Mouse (Mus musculus): ENCODE results near the gene Rtel1. TPM values are rescaled to one million over a fixed set of nuclear protein-coding genes. Genes with fewer than 3 reads are reported as not detected.

The Rtel1 gene
- total RNA-seq, 2 experiments from 2014 or later = 41.9 to 78.0 TPM

DNA sequence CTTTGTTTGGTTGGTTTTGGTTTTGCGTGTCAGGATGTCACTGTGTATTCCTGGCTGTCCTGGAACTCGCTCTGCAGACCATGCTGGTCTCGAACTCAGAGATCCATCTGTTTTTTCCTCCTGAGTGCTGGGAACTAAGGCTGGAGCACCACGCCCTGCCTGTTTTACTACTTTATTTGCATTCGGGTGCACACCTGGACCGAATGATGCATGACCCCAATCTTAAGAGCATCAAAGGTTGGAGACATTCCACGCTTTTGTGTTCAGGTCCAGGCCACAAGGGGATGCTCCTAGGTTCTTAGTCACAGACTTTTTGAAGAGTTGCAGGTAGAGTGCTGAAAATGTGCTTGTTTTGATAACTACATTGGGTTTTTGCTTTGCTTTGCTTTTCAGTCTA lies 562 bp downstream of the Rtel1 start:
- no peak for ATAC-seq (replicated peaks; ENCODE audit: poor library complexity)

- no peak for ATAC-seq (replicated peaks; ENCODE audit: poor library complexity)
Measured at GRCm38 (mm10) chr2:181322136-181322535, 2.6 kb downstream of the Rtel1 start.

GRCm38 (mm10) chr2:181326098-181326497 lies 6.6 kb downstream of the Rtel1 start:
- no peak for ATAC-seq (replicated peaks; ENCODE audit: poor library complexity)

DNA sequence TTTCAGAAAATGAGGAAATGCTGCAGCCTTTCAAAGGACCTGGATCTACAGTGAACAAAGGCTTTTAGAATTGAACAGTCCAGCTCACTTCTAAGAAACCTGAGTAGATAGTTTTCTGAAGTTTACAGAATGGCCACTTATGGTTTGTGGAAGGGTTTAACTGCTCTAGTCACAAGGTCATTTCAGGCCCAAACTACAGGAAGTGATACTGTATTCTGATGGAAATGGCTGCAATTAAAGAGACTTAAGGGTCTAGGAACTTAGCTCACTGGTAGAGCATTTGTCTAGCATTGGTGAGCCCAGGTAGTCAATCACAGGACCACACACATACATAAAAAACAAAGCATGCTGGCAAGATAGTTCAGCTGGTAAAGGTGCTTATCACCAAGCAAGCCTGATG lies 13.0 kb downstream of the Rtel1 start:
- ATAC-seq (replicated peaks; ENCODE audit: poor library complexity) = no peak

DNA sequence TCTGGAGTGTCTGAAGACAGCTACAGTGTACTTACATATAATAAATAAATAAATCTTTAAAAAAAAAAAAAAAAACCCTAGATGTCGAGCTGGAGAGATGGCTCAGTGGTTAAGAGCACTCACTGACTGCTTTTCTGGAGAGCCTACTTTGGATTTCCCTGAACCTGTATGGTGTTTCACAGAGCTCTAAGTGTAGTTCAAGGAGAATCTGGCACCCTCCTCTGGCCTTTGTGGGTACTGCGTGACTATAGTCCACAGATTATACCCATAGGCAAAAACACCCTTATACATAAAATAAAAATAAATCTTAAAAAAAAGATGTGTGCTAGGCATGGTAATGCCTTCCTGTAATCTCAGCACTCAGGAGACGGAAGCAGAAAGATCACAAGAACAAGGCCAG lies 14.5 kb downstream of the Rtel1 start:
- peak; percentile 99 for ATAC-seq (replicated peaks; ENCODE audit: poor library complexity)

- ATAC-seq (replicated peaks; ENCODE audit: poor library complexity) = no peak
Measured at GRCm38 (mm10) chr2:181340426-181340825, 20.9 kb downstream of the Rtel1 start.

DNA sequence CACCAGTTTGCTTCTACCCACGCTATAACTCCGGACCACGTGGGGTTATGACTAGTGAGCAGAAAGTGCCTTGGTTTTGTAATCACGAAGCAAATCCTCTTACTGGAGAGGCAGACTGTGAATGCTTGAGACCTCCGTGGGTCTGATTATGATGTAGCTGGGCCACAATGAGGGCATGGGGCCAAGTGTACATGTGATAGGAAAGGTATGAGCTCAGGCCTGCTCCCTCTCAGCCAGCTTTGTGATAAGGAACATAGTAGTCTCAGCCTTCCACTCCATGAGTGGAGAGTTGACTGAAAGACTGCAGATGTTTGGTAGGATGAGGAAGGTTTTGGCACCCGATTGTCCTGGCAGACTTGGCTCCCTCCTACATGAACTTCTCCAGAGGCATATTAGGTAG lies 23.2 kb downstream of the Rtel1 start:
- no peak for ATAC-seq (replicated peaks; ENCODE audit: poor library complexity)

- ATAC-seq (replicated peaks; ENCODE audit: poor library complexity) = no peak
Measured at GRCm38 (mm10) chr2:181356780-181357179, 37.2 kb downstream of the Rtel1 start.

DNA sequence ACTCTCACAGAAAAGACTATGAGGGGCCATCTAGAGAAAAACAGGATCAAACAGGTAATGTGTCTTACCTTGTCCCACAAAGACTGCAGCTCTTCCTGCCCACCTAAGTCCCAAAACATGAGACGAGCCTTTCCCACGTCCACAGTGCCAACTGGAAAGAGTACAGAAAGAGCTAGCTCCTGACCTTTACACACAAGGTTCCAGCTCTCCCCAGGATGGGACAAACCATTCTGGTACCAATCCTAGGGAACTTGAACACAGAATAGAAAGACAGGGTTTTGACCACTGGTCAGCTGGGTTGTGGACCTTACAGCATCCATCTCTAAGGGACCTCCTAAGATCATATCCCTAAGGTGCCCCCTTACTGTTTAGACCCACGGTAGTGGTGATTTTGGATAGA lies 44.4 kb downstream of the Rtel1 start:
- ATAC-seq (replicated peaks; ENCODE audit: poor library complexity) = no peak

- no peak for ATAC-seq (replicated peaks; ENCODE audit: poor library complexity)
Measured at GRCm38 (mm10) chr2:181364487-181364859, 44.9 kb downstream of the Rtel1 start.

DNA sequence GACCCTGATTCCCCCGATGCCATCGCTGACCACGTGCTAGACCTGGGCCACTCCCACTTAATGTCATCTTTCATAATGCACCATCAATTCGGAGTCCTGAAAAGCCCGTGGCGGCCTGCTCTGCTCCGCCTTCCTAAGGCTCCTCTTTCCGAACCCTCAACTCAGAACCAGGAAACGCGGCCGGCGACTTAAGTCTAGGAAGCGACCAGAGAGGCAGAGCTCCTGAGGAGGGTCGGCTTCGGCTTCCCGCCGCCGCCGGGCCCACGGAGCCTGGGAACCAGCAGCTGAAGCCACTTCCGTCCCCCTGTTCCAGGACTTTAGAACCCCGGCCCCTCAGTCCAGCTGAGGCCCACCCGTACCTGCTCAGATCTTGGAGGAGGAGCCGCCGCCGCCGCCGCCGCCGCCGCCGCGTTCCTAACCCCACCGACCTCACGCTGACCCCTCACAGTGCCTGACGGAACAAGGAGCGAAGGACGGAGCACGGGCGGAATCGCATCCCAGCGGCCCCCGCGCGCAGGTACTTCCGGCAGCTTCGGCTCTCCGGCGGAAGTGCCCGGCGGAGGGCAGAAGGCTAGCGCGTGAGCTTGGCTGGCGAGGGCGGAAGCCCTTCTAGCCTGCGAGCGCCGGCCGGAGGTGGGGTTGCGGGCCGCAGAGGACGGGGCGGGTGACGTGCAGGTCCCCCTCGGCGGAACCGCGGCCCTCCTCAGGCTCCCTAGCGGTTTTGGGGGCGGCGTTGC lies 45.5 kb downstream of the Rtel1 start, which contains the start of the genes Zgpat and Arfrp1:
Gene Zgpat, plus strand, starts transcription at position 69 of the 737 bp plus-strand sequence.
Gene Arfrp1, minus strand, starts transcription at position 545 of the 737 bp plus-strand sequence.
- ATAC-seq (replicated peaks; ENCODE audit: poor library complexity) = peak; percentile 89

GRCm38 (mm10) chr2:181365655-181366075 lies 46.1 kb downstream of the Rtel1 start:
- ATAC-seq (replicated peaks; ENCODE audit: poor library complexity) = peak; percentile 45

DNA sequence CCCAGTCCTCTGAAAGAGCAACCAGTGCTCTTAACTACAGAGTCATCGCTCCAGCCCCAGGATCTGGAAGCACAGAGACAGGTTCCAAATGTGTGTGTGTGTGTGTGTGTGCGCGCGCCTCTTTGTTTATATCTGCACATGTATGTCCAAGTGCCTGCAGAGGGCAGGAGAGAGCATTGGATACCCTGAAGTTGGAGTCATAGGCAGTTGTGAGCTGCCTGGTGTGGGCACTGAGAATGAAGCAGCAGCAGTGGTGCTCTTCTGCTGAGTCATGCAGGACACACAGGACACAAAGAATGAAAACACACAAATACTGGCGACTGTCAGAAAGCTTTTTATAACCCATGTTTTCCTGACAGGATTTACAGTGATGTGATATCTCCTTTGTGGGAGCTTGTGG lies 50.5 kb downstream of the Rtel1 start:
- no peak for ATAC-seq (replicated peaks; ENCODE audit: poor library complexity)

- peak; percentile 68 for ATAC-seq (replicated peaks; ENCODE audit: poor library complexity)
Measured at GRCm38 (mm10) chr2:181375787-181376186, 56.2 kb downstream of the Rtel1 start.

DNA sequence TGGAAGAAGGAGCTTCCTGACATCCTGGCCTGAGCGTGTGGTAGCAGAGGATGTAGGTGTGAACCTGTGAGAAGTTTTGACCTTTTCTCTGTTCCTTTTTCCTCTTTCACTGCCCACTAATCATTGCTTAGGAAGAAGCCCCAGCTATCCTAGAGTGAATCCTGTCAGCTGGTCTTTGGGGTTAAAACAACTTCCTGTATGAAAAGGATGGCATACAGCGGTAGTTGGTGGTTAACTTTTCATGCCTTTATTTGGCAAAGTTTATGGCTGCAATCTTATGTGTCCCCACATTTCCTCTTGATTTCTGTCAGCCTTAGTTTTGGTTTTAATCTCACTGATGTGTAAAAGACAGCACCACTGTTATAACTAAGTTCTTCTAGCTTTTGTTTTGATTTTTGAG lies 57.7 kb downstream of the Rtel1 start:
- ATAC-seq (replicated peaks; ENCODE audit: poor library complexity) = peak; percentile 56

DNA sequence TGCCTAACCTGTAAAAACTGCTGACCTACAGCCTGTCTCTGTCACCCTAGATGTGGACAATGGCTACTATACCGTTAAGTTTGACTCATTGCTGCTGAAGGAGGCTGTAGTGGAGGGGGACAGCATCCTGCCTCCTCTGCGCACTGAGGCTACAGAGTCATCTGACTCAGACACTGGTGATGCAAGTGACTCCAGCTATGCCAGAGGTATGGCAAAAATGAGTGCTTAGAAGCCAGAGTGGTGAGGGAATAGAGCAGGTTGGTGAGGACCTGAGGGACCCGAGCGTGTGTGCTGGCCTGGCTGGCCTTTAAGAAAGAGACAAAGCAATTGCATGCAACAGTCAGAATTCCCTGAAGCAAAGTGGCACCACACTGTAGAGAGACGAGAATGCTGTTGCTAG lies 59.2 kb downstream of the Rtel1 start:
- no peak for ATAC-seq (replicated peaks; ENCODE audit: poor library complexity)

- ATAC-seq (replicated peaks; ENCODE audit: poor library complexity) = no peak
Measured at GRCm38 (mm10) chr2:181379778-181380177, 60.2 kb downstream of the Rtel1 start, which contains the start of gene Lime1. Gene Lime1 (plus strand): TSS chr2:181380078.

- no peak for ATAC-seq (replicated peaks; ENCODE audit: poor library complexity)
Measured at GRCm38 (mm10) chr2:181380251-181380650, 60.7 kb downstream of the Rtel1 start.

- ATAC-seq (replicated peaks; ENCODE audit: poor library complexity) = no peak
Measured at GRCm38 (mm10) chr2:181381107-181381506, 61.6 kb downstream of the Rtel1 start.

- no peak for ATAC-seq (replicated peaks; ENCODE audit: poor library complexity)
Measured at GRCm38 (mm10) chr2:181381631-181382306, 62.2 kb downstream of the Rtel1 start.

GRCm38 (mm10) chr2:181384463-181384862 lies 64.9 kb downstream of the Rtel1 start:
- ATAC-seq (replicated peaks; ENCODE audit: poor library complexity) = no peak

- no peak for ATAC-seq (replicated peaks; ENCODE audit: poor library complexity)
Measured at GRCm38 (mm10) chr2:181384919-181385391, 65.4 kb downstream of the Rtel1 start.

All from megakaryocyte progenitor cell, adult 5-6 weeks (primary cell).